Mouse (Mus musculus) right cerebral cortex, adult 2 months (tissue): Measurements from ENCODE around the gene Pard6b.

Source experiments
- DNase-seq, 2 experiments: peaks; one replicate each; pipeline ENCODE4 v3.0.0; 2021 to 2022; ENCODE audit warnings: low spot score in 2 of 2

Gene Pard6b

DNA sequence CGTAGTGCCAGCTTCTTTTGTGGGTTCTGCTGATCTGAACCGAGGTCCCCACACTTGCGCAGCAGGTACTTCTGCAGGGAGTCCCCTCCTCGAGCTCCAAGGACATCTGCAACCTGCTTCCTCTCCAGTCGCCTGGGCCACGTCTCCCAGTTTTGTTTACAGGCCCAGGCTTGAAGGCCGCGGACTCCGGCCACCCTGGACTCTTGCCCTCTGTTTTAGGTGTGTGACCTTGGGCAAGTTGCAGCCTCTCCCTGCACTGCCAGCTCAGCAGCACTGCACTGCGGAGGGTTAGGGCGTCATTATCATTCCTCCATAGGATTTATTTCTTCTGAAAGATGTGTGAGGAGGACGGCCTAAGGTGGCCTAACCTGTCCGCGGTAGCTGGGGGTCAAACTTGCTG is 47.0 kb downstream of the Pard6b start:
- no peak for DNase-seq

- peak; percentile 86 for DNase-seq
Measured at GRCm38 (mm10) chr2:168128211-168128859, 47.5 kb downstream of the Pard6b start.

DNA sequence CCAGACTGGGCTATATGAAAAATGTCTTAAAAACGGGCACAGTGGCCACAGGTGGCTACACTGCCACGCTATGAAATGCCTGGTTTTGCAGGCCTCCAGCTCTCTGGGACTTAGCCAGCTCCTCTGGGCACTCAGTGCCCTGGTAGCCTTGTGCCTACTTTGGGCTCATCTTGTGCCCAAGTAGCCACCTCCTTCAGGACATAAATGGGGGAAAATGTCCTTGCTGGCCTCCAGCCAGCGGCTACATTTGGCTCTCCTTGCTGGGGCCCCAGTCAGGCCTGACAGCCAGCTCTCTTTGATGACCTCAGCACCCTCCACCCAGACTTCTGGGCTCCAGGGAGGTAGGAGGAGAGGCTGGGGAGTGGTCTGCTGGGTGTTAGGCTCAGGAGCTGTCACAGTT is 49.2 kb downstream of the Pard6b start:
- DNase-seq: no peak

GRCm38 (mm10) chr2:168137161-168137560 is 56.4 kb downstream of the Pard6b start:
- peak in 1 of 2 experiments; percentile 53 for DNase-seq

- no peak for DNase-seq
Measured at GRCm38 (mm10) chr2:168143794-168144193, 63.0 kb downstream of the Pard6b start.

DNA sequence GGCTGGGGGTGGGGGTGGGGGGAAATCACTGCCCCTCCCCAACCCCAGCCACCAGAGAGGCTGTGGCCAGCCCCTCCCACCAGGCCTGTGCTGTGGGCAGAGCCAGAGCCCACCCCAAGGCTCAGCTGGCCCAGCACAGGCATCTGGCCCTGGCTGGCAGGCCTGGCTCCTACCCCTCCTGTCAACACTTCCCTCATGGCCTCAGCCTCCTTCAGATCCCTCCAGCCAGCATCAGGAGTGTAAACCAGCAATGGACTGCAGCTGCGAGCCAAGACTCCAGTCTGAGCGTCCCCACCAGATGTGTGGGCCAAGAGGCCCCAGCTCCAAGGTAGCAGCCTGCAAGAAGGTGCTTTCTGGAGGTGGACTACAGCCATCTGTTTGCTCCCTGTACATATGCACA is 64.6 kb downstream of the Pard6b start:
- no peak for DNase-seq

DNA sequence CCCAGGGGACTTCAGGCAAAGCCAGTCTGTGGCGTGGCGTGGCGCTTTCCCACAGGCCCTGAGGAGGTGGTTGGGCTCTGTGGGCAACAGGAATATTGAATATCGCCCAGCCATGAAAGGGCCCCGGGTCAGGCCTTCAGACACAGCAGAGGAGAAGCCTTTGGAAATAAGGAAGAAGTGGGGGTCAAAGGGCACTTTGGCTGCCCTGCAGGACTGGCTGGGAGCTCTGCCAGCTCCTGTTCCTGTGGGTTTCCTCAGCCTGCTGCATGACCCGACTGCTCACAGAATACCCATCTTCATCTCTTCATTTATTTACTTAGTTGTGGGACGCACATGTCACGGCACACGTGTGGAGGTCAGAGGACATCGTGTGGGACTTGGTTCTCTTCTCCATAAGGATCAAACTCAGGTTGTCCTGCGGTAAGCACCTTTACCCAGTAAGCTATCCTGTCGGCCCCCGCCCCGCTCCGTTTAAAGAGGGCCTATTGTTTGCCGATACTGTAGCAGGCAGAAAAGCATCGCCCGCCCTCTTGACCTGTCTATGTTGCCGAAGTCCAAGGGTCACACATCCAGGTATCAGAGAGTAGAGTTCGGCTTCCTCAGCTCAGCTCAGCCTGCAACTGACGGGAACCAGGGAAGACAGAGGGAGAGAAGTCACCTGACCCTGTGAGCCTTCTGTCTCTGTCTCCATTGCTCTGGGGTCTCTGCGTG is 67.1 kb downstream of the Pard6b start:
- no peak for DNase-seq

DNA sequence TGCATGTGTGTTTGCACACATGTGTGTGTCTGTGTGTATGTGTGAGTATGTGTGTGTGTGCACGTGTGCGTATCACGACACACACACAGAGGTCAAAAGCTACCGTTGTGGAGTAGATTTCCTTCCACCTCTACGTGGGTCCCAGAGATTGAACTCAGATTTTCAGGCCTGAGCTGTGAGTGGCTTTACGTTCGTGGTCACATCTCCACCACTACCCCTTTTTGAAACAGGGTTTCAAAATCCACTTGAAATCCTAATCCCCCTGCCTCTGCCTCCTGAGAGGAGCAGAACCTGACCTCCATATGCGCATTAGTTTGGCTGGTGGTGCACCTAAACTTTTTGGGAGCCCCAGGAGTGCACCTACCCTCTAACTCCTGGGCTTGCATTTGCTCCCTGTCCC is 68.4 kb downstream of the Pard6b start:
- DNase-seq: no peak
